Mouse (Mus musculus) ES-Bruce4 (cell line): ENCODE measurements at regions not wholly inside any gene's neighbourhood (a gene's known extent, or its start where the extent isn't known, plus 50 kb on each side); places are given as distances from the start of the nearest gene placed in this dataset.

Experiments
- CTCF ChIP-seq: IDR thresholded peaks from one replicate; pipeline ENCODE4 v1.8.1; 2011; ENCODE audit warnings: low read depth, low read length
- POLR2A ChIP-seq: IDR thresholded peaks from one replicate; pipeline ENCODE4 v1.8.1; 2011; ENCODE audit warnings: low read length; ENCODE audit not compliant: insufficient read depth

DNA sequence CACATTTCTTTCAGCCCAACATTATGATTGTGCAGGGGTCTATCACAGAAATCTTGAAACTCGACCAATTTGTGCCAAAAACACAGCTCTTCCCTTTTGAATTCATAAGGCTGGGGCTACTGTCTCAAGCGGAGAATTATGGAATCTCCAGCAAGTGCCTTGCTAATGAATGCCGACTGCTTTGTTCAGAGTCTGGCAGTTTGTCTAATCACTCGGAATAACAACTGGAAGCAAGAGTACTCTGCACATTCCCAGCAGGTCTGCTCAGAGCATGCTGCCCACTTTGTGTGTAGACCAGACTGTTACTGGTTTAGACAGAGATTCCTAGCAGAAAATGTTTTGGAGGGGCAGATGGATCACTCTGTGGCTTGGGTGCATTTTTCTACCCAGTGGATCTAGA lies 237.1 kb upstream of the F930015N05Rik start:
- no peak for TF ChIP-seq CTCF
- TF ChIP-seq POLR2A, result no peak
